Mouse (Mus musculus) heart, embryonic 16.5 days (tissue): ENCODE measurements around the gene Ruvbl1. TPM values are rescaled to one million over a fixed set of nuclear protein-coding genes. Genes with fewer than 3 reads are reported as not detected.

ENCODE experiments used
- ATAC-seq: fragments of 200-750 bp; cut with Nextera tagmentation; replicated peaks from 2 replicates; pipeline ENCODE4 v1.8.0; 2017; ENCODE audit warnings: moderate number of reproducible peaks; ENCODE audit not compliant: insufficient read depth, low FRiP score; ENCODE audit errors: extremely low read depth
- H3K27ac ChIP-seq: fragments of 300-500 bp; sonication (generic); 2 replicates; pipeline ENCODE4 v1.5.1; 2014; ENCODE audit warnings: mild to moderate bottlenecking, low read length, control low read depth, moderate library complexity
- H3K27me3 ChIP-seq: fragments of 300-500 bp; sonication (generic); 2 replicates; pipeline ENCODE4 v1.6.1; 2014; ENCODE audit warnings: low read length, mixed read lengths; ENCODE audit not compliant: control insufficient read depth, insufficient read depth
- H3K36me3 ChIP-seq: fragments of 300-500 bp; sonication (generic); 2 replicates; pipeline ENCODE4 v1.6.1; 2014; ENCODE audit not compliant: control insufficient read depth, insufficient read depth
- H3K4me1 ChIP-seq: fragments of 300-500 bp; sonication (generic); 2 replicates; pipeline ENCODE4 v1.6.1; 2014; ENCODE audit warnings: low read length, mixed read lengths; ENCODE audit not compliant: control insufficient read depth, insufficient read depth
- H3K4me2 ChIP-seq: fragments of 300-500 bp; sonication (generic); 2 replicates; pipeline ENCODE4 v1.6.1; 2014; ENCODE audit warnings: low read depth, mild to moderate bottlenecking, control low read depth, low read length
- H3K4me3 ChIP-seq: fragments of 300-500 bp; sonication (generic); 2 replicates; pipeline ENCODE4 v1.5.1; 2014; ENCODE audit warnings: mild to moderate bottlenecking, control low read depth, low read length
- H3K9ac ChIP-seq: fragments of 300-500 bp; sonication (generic); 2 replicates; pipeline ENCODE4 v1.6.1; 2014; ENCODE audit warnings: low read length, control low read depth
- H3K9me3 ChIP-seq: fragments of 300-500 bp; sonication (generic); replicated peaks from 2 replicates; pipeline ENCODE4 v1.6.1; 2016; ENCODE audit warnings: low read length; ENCODE audit not compliant: control insufficient read depth
- WGBS: fragments of 180-500 bp; shearing (Covaris S2); extraction: QIAGEN DNeasy Blood & Tissue Kit; methylation state at CpG from one replicate; pipeline ENCODE4 v1.1.7; 2014; 5-methylcytosine and 5-hydroxymethylcytosine counted together
- polyA plus RNA-seq: library from polyadenylated mRNA; unstranded; fragments of >200 nt; fragmentation: Nextera tagmentation; extraction: Ambion mirVana; gene quantifications from 2 replicates; pipeline ENCODE4 v1.2.1, GENCODE M21; 2015

Gene Ruvbl1
- polyA plus RNA-seq, 1 experiment from 2014 or later: 90.5 TPM

DNA sequence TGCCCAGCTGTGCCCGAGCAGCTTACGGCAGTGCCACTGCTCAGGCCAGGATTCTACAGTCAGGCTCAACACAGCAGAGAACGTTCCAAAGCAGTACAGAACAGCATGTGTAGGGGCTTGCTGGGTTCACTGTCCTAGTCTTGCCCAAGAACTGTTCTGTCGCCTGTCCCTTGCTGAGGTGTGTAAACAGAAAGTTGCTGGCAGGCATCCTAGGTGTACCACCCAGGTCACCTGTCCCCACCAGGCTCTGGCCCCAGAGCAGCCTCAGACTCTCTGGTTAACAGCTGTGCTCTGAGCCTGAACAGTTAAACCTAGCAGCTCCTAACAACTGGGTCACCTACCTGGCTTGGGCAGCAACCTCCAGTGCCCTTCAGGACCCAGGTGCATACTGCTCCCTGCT is 37.8 kb downstream of the Ruvbl1 start:
- no peak for ATAC-seq
- Histone ChIP-seq H3K36me3 (peaks cover 51% of the 10 kb centered on the region), H3K4me1 (peaks cover 5% of the 10 kb centered on the region), H3K27ac (peak overlapping the region; percentile 57; the same call in 1 of the 2 replicates), H3K4me3 (no peak overlapping the region), H3K4me2 (no peak overlapping the region), H3K9me3 (no peaks in the 10 kb centered on the region), H3K9ac (no peak overlapping the region), H3K27me3 (no peaks in the 10 kb centered on the region)
- 78% methylated on average over 4 of the region's 4 CpGs for WGBS

DNA sequence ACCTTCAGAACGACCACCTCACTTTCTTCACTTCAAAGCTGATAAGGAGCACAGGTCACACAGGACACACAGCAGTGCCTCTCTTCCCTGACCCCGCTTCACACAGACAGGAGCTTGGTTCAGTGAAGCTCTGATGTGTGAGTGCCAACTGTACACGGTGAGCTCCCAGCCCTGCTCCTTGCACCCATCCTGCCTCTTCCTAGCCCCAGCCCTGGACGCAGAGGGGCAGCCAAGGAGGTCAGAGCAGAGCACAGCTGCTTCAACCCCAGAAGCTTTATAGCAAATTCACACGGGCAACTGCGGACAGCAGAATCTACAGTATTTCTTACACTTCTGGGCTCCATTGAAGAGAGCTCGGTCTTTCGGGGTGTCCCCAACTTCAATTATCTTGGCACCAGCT is 48.8 kb downstream of the Ruvbl1 start:
- H3K9me3 ChIP-seq: no peaks in the 10 kb centered on the region
- 54% methylated on average over 8 of the region's 8 CpGs for WGBS
- H3K27me3 ChIP-seq: no peaks in the 10 kb centered on the region
- ATAC-seq: no peak
- H3K4me1 ChIP-seq: peaks cover 40% of the 10 kb centered on the region
- no peak overlapping the region for H3K4me3 ChIP-seq
- H3K36me3 ChIP-seq: peaks cover 54% of the 10 kb centered on the region
- no peak overlapping the region for H3K9ac ChIP-seq
- peak overlapping the region; percentile 50 for H3K27ac ChIP-seq
- H3K4me2 ChIP-seq: no peak overlapping the region

DNA sequence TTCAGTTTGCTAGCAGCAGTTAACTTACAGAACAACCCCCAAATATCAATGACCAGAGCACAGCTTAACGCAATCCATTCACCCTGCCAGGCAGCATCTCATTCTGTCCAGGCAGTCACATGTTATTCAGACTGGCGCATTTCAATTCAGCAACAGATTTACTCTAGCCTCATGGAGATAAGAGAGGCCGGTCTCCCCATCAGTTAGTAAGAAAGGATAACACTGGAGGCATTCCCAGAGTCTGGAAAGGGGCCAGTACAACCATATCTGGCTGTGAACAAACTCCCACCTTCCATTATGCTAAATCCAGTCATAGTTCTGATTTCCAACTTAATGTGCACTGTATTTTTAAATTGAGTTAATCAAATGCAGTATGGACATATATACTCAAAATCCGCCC is 49.3 kb downstream of the Ruvbl1 start:
- no peaks in the 10 kb centered on the region for H3K9me3 ChIP-seq
- H3K27ac ChIP-seq: peak overlapping the region; percentile 50
- WGBS: 40% methylated on average over 4 of the region's 4 CpGs

DNA sequence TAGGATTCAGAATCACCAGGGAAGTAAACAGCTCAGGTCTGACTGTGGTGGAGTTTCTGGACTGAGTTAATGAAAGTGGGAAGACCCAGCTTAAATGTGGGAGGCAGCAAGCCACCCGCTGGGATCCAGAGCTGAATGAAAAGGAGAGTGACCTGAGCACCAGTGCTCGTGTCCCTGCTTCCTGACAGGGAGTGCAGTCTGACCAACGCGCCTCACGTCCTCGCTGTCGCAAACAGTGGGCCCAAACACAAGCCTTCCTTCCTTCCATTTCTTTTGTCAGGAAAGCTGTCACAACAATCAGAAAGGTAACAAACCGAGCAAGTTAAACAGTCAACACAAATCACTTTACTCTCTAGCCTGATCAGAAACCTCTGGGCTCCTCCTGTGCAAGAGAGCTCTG is 50.8 kb downstream of the Ruvbl1 start:
- Histone ChIP-seq H3K27me3 (no peaks in the 10 kb centered on the region), H3K9me3 (no peaks in the 10 kb centered on the region), H3K4me3 (no peak overlapping the region), H3K9ac (0 out of 2 replicates have a peak overlapping the region, but pooled peaks have one; percentile 30), H3K27ac (no peak overlapping the region), H3K4me2 (peak overlapping the region; percentile 12; the same call in 1 of the 2 replicates), H3K4me1 (peaks cover 46% of the 10 kb centered on the region), H3K36me3 (peaks cover 36% of the 10 kb centered on the region)
- 71% methylated on average over 8 of the region's 8 CpGs for WGBS
- ATAC-seq: no peak

More for the DNA sequence above, 49.3 kb downstream of the Ruvbl1 start:
- Histone ChIP-seq H3K4me2 (no peak overlapping the region), H3K36me3 (peaks cover 50% of the 10 kb centered on the region), H3K27me3 (no peaks in the 10 kb centered on the region), H3K4me3 (no peak overlapping the region), H3K4me1 (peaks cover 44% of the 10 kb centered on the region), H3K9ac (no peak overlapping the region)
- no peak; the same call in 1 of the 2 replicates for ATAC-seq

DNA sequence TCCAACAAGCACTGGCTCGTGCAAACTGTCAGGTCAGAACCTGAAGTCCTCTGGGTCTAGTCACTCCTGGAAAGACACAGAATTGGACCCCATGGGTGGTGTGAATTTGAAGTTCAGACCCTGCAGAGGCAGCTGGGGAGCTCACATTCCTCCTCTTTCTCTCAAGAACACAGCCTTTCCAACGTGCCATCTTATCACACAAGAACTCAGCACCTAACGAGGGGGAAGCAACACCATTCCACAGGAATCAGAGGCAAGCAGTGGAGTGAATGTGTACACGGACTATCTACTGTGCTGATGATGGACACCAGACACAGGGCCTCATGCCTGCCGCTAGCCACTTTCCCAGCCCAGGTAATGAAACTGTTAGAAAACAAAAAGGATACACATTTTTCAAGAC is 51.5 kb downstream of the Ruvbl1 start:
- peaks cover 46% of the 10 kb centered on the region for H3K4me1 ChIP-seq
- WGBS: 17% methylated on average over 5 of the region's 5 CpGs
- peaks cover 29% of the 10 kb centered on the region for H3K36me3 ChIP-seq
- peak overlapping the region; percentile 93 for H3K4me3 ChIP-seq
- no peaks in the 10 kb centered on the region for H3K27me3 ChIP-seq
- H3K4me2 ChIP-seq: peak overlapping the region; percentile 89
- H3K27ac ChIP-seq: peak overlapping the region; percentile 77
- H3K9me3 ChIP-seq: no peaks in the 10 kb centered on the region
- peak overlapping the region; percentile 71 for H3K9ac ChIP-seq
- no peak for ATAC-seq

DNA sequence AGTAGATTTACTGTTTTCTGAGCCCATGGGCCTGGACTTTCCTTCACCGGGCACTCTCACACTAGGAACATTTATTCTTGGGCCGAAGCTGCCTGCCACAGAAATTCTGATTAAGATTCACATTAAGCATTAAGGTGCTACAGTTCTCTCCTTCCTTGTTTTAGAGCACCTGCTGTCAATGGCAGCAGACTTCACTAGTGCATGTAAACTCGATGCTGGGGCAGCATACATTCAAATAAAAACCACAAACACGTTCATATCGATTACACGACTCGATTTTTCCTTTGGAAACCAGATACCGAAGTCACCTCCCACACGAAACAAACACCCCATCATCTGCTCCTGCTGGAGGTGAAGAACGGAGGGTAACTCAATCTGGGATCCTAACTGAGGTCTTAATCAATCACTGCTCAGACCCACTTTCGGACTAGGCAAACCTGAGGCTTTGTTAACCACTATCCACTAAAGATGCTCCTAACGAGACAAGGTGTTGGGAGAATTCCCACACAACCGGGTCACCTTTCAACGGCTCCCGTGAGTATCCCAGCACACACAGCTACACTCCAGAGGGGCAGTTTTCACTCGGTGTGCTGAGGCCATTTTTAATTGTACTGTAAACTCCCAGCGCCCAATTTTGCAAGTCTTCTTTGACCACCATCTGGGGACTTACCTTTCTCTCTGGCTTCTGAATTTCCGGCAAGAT is 52.6 kb downstream of the Ruvbl1 start:
- H3K4me3 ChIP-seq: peak overlapping the region; percentile 93
- no peak for ATAC-seq
- no peaks in the 10 kb centered on the region for H3K27me3 ChIP-seq
- WGBS: 5% methylated on average over 18 of the region's 18 CpGs
- H3K36me3 ChIP-seq: peaks cover 17% of the 10 kb centered on the region
- H3K27ac ChIP-seq: peak overlapping the region; percentile 86
- H3K4me2 ChIP-seq: peak overlapping the region; percentile 89
- no peaks in the 10 kb centered on the region for H3K9me3 ChIP-seq
- peak overlapping the region; percentile 96 for H3K9ac ChIP-seq
- peaks cover 43% of the 10 kb centered on the region for H3K4me1 ChIP-seq

DNA sequence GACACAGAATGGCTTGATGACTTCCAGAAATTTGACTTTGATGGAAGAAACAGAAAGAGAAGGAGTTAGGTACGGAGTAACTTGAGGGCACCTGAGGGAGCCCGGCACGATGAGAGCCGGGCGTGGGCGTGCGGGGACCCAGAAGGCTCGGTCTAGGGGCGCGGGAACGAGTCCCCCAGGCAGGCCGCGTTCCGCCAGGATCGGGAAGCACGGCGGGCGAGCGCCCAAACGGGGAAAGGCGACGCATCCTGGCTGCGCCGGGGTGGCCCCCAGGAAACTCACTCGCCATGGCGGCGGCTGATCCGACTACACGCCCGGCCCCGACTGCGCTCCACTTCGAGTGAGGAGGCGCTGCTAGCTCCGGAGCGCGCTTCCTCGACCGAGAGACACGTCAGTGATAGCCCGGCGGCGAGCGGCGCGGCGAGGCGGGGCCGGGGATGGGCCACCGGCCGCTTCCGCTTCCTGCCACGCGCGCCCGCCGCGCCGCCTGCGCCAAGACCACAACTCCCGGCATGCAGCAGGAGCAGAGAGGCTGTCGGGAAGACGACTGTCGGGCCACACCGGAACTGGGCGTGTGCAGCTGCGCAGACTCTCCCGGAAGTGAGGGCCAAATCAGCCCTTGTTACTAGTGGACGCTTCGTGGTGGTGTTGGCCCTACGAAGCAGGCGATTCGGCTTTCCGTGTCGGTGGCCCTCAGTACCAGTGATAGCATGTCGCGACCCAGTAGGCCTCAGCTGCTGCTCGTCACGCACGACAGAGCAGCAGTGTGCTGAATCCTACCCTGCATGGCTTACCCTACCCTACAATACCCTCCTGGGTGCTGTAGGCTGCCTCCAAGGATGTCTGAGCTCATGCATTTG is 53.4 kb downstream of the Ruvbl1 start, which contains the start of gene Sec61a1:
TSS of gene Sec61a1 (minus strand) at position 502 of the 860 bp plus-strand sequence.
- Histone ChIP-seq H3K27ac (peak within 1 kb of the TSS; percentile 86), H3K36me3 (peaks cover 11% of the 10 kb centered on the region; the same call in 1 of the 2 replicates), H3K9me3 (no peaks in the 10 kb centered on the region), H3K27me3 (no peaks in the 10 kb centered on the region), H3K4me1 (peaks cover 40% of the 10 kb centered on the region), H3K9ac (peak within 1 kb of the TSS; percentile 96), H3K4me3 (peak within 1 kb of the TSS; percentile 93), H3K4me2 (peak within 1 kb of the TSS; percentile 89)
- WGBS: under 1% methylated on average over 80 of the region's 80 CpGs
- ATAC-seq: peak; percentile 96

DNA sequence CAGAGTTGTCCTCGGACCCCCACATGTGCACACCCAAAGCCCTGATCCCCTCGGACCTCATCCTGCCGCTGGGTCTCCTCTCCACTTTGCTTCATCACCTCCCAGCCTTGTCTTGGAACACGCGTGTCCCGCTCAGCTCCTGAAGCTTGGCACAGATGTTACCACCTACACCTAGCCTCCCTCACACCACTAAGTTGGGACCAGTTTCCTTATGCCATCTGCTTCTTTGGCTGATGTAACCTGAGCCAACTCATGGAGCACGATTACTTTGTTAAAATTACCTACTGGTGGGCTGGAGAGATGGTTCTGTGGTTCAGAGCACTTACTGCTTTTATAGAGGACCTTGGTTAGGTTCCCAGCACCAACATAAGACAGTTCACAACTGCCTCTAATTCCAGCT is 56.6 kb downstream of the Ruvbl1 start:
- Histone ChIP-seq H3K27ac (no peak overlapping the region), H3K36me3 (no peaks in the 10 kb centered on the region), H3K4me2 (no peak overlapping the region), H3K9me3 (no peaks in the 10 kb centered on the region), H3K9ac (no peak overlapping the region), H3K4me1 (peaks cover 14% of the 10 kb centered on the region), H3K4me3 (no peak overlapping the region), H3K27me3 (no peaks in the 10 kb centered on the region)
- no peak for ATAC-seq
- WGBS: 85% methylated on average over 7 of the region's 7 CpGs

DNA sequence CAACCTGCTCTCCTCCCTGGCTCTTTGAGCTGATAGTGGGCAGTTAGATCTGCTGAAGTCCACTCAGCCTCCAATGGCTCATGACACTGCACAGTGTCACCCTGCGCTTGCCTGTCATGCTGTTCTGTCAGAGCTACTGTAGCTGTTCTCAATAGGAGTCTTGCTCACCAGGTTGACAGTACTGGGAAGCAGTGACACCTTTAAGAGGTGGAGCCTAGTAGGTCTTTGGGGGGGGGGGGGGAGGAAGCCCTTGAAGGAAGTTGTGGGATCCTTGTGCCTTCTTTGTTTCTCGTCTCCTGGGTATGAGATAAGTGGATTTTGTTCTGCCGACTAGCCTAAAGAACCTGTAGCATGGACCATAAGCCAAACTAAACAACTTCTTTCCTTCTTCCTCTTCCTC is 57.4 kb downstream of the Ruvbl1 start:
- no peak for ATAC-seq
- Histone ChIP-seq H3K4me1 (peaks cover 6% of the 10 kb centered on the region), H3K9ac (no peak overlapping the region), H3K4me2 (no peak overlapping the region), H3K36me3 (no peaks in the 10 kb centered on the region), H3K4me3 (no peak overlapping the region), H3K9me3 (no peaks in the 10 kb centered on the region), H3K27ac (no peak overlapping the region), H3K27me3 (no peaks in the 10 kb centered on the region)
- 35% methylated on average over 3 of the region's 3 CpGs for WGBS
